Mouse (Mus musculus): Measurements from ENCODE around the gene Gp1ba. TPM values are rescaled to one million over a fixed set of nuclear protein-coding genes. Genes with fewer than 3 reads are reported as not detected.

The Gp1ba gene
- polyA plus RNA-seq, 1 experiment: not detected

DNA sequence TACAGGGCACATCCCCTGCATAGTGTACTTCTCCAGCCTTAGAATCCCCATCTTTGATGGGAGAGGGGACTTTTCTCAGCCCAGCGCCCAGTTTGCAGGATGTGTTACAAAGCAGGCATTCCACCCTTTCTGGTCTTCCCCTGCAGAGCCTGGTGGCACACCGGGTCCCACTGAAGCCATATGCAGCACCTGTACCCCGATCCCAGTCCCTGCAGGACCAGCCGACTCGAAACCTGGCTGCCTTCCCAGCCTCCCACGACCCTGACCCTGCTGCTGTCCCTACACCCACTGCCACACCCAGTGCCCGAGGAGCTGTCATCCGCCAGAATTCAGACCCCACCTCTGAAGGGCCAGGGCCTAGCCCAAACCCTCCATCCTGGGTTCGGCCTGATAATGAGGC, 31.3 kb upstream of the Gp1ba start:
- TF ChIP-seq POLR2A (IDR thresholded peaks at IDR 0.05; ENCODE audit: borderline replicate concordance, low read depth, low read length) (no peak), CTCF (IDR thresholded peaks at IDR 0.05; ENCODE audit: low read depth, low read length) (no peak)
- Histone ChIP-seq H3K4me1 (ENCODE audit: control insufficient read depth, insufficient read depth, low read length) (peaks cover 1% of the 10 kb centered on the region), H3K4me3 (ENCODE audit: insufficient read depth, low read length) (no peak overlapping the region), H3K27ac (ENCODE audit: insufficient read depth, low read depth, low read length) (no peak overlapping the region)

DNA sequence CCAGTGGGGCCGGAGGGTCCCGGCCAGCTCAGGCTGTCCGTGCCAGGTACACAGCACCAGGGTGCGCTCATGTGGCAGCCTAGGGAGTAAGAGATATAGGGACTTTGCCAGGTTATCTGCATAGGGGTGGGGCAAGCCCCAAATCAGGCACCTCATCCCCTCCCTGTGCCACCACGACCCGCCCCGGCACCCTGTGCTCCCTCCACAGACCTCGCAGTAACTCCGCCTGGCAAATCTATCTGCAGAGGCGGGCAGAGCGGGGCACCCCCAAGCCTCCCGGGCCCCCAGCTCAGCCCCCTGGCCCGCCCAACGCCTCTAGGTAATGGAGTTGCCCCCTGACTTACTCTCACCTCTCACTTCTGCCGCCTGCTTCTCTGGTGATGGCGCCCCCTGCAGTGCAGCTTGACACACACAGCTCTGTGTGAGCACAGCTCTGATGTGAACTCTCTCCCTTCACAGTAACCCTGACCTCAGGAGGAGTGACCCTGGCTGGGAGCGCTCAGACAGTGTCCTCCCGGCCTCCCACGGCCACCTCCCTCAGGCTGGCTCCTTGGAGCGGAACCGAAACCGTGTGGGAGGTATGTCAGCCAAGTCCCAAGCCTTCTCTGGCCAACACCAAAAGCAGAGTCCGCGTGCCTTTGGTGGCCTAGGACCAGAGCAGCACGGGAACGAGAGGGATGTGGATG, 30.4 kb upstream of the Gp1ba start:
- TF ChIP-seq POLR2A (IDR thresholded peaks at IDR 0.05; ENCODE audit: borderline replicate concordance, low read depth, low read length): no peak
- TF ChIP-seq CTCF (IDR thresholded peaks at IDR 0.05; ENCODE audit: low read depth, low read length): no peak; the same call in 1 of the 2 replicates
- Histone ChIP-seq H3K4me1 (ENCODE audit: control insufficient read depth, insufficient read depth, low read length) (peaks cover 8% of the 10 kb centered on the region), H3K27ac (ENCODE audit: insufficient read depth, low read depth, low read length) (no peak overlapping the region), H3K4me3 (ENCODE audit: insufficient read depth, low read length) (no peak overlapping the region)

DNA sequence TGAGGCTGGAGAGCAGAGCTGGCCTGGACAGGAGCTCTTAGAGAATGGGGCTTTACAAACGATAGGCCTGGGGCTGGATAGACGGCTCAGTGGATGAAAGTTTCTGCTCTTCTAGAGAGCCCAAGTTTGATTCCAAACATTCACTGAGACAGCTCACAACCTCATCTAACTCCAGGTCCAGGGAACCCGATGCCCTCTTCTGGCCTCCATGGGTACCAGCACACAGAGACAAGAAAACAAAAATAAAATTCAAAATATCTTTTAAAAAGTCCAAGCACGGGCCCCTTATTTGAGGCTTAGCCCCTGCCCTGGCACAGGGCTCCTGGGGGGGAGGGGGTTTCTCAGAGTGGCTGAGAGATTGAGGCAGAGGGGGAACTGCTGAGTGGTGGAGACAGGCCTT, 28.2 kb upstream of the Gp1ba start:
- no peak overlapping the region for H3K4me3 ChIP-seq (ENCODE audit: insufficient read depth, low read length)
- H3K4me1 ChIP-seq (ENCODE audit: control insufficient read depth, insufficient read depth, low read length): peaks cover 18% of the 10 kb centered on the region
- H3K27ac ChIP-seq (ENCODE audit: insufficient read depth, low read depth, low read length): no peak overlapping the region
- TF ChIP-seq POLR2A (IDR thresholded peaks at IDR 0.05; ENCODE audit: borderline replicate concordance, low read depth, low read length) (no peak), CTCF (IDR thresholded peaks at IDR 0.05; ENCODE audit: low read depth, low read length) (no peak)

DNA sequence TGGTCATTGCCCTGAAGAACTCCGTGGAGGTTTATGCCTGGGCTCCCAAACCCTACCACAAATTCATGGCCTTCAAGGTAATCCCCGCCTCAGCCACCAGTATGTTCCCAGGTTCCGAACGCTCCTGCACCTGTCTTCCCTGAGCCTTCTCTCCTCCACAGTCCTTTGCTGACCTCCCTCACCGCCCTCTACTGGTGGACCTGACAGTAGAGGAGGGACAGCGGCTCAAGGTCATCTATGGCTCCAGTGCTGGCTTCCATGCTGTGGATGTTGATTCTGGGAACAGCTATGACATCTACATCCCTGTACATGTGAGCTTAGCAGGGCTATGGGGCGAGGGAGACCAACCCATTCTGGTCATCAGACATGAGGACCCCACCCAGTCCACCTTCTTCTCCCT, 26.4 kb upstream of the Gp1ba start:
- Histone ChIP-seq H3K4me3 (ENCODE audit: insufficient read depth, low read length) (no peak overlapping the region), H3K4me1 (ENCODE audit: control insufficient read depth, insufficient read depth, low read length) (peaks cover 18% of the 10 kb centered on the region), H3K27ac (ENCODE audit: insufficient read depth, low read depth, low read length) (no peak overlapping the region)
- no peak for TF ChIP-seq POLR2A (IDR thresholded peaks at IDR 0.05; ENCODE audit: borderline replicate concordance, low read depth, low read length)
- TF ChIP-seq CTCF (IDR thresholded peaks at IDR 0.05; ENCODE audit: low read depth, low read length): peak; percentile 18; the same call in 1 of the 2 replicates

DNA sequence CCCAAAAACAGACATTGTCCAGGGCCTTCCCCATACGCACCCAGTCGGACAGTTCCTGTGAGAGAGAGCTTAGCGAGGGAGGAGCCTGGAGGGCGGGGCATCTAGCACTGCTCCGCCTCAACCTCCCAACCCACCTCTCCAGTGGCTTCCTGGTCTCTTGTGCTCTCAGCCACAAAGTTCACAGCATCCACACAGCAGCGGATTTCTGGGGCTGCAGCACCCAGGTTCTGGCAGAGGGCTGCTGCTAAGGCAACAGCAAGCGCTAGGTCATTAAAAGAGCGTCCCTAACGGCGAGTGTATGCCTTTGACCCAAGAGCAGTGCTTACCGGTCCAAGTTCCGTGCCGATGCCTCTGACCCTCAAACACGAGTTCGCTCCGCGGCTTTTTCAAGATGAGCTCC, 23.8 kb upstream of the Gp1ba start:
- Histone ChIP-seq H3K4me1 (ENCODE audit: control insufficient read depth, insufficient read depth, low read length) (peaks cover 18% of the 10 kb centered on the region), H3K4me3 (ENCODE audit: insufficient read depth, low read length) (peak overlapping the region; percentile 60), H3K27ac (ENCODE audit: insufficient read depth, low read depth, low read length) (peak overlapping the region; percentile 74)
- TF ChIP-seq POLR2A (IDR thresholded peaks at IDR 0.05; ENCODE audit: borderline replicate concordance, low read depth, low read length) (no peak; the same call in 1 of the 2 replicates), CTCF (IDR thresholded peaks at IDR 0.05; ENCODE audit: low read depth, low read length) (no peak)

DNA sequence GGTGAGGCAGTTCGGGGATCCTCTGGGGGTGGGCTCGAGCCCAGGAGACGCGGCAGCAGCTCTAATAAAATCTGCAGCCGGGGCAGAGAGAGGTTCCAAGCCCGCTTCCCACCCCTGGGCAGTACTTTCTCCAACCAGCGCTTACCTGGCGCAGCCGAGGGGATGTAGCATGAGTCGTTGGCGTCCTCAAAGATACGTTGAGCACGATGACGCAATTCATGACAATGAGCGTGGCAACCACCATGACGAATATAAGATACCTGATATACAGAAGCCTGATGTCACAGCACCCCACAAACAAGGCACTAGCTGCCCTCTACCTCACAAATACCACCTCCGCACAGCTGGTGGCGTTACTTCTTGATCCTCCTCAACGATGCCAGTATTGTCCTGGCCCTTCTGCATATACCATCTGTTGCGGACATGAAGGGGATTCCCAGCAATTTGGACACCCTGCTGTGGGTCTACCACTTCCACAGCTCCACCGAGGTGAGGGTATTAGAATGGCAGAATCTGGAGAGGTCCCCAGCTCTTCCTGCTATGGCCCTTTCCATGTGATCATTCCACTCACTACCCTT, 23.3 kb upstream of the Gp1ba start, which contains the start of gene 4930544D05Rik:
TSS of gene 4930544D05Rik (plus strand) at position 333 of the 578 bp plus-strand sequence.
- H3K4me1 ChIP-seq (ENCODE audit: control insufficient read depth, insufficient read depth, low read length): peaks cover 18% of the 10 kb centered on the region
- no peak for TF ChIP-seq POLR2A (IDR thresholded peaks at IDR 0.05; ENCODE audit: borderline replicate concordance, low read depth, low read length)
- H3K4me3 ChIP-seq (ENCODE audit: insufficient read depth, low read length): peak within 1 kb of the TSS; percentile 60
- peak within 1 kb of the TSS; percentile 74 for H3K27ac ChIP-seq (ENCODE audit: insufficient read depth, low read depth, low read length)

DNA sequence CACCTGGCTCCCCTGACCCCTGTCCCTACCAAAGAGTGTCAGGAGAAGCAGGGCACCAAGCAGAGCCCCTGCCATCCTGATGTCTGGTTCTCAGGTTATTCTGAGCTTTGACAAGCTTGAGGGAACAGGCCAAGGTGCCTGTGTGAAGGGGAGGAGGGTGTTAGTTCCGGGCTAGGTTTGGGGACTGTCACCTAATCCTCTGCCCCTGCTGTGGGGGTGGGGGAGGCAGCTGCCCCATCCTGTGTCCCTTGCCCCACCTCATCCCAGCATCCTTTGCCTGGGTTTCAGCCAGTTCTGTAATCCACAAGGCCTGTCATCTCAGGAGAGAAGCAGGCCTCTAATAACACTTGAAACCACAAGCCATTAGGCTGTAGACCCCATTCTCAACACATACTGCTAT, 19.8 kb upstream of the Gp1ba start, which contains the start of gene Chrne:
TSS of gene Chrne (minus strand) at position 116 of the 400 bp plus-strand sequence.
- no peak within 1 kb of the TSS for H3K27ac ChIP-seq (ENCODE audit: insufficient read depth, low read depth, low read length)
- H3K4me1 ChIP-seq (ENCODE audit: control insufficient read depth, insufficient read depth, low read length): peaks cover 22% of the 10 kb centered on the region
- TF ChIP-seq POLR2A (IDR thresholded peaks at IDR 0.05; ENCODE audit: borderline replicate concordance, low read depth, low read length) (no peak), CTCF (IDR thresholded peaks at IDR 0.05; ENCODE audit: low read depth, low read length) (no peak)
- H3K4me3 ChIP-seq (ENCODE audit: insufficient read depth, low read length): no peak within 1 kb of the TSS

DNA sequence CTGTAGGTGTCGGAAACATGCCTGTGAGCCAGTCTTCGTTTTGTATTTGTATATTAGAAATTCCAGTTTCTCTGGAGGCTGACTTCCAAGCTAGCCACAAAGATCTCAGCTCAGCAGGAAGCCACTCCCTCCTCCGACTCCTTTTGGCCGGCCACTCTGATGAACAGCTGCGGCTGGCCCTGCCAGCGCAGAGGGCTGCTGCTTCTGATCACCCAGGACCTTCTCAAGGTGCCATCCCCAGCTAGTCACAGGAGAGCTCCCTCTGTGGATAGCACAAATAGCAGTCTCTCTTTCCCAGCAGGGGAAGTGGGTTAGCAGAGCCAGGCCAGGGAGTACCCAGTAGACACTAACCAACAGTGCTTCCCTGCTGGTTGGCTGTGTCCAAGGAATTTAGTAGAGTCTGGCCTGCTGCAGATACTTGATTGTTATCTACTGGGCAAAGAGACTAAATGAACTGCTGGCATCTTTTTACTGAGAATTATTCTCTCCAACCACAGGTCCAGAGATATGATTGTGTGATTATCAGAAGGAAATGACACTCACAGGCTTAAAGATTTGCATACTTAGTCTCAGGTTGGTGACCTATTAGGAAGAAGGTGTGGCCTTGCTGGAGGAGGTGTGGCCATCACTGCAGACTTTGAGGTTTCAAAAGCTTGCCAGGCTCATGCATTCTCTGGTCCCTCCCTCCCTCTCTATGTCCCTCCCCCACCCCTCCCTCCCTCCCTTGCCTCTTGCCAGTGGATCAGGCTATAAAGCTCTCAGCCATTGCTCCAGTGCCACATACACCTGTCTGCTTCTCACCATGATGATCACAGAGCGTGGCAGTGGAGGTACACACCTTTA, 16.7 kb upstream of the Gp1ba start:
- TF ChIP-seq CTCF (IDR thresholded peaks at IDR 0.05; ENCODE audit: low read depth, low read length): no peak
- no peak for TF ChIP-seq POLR2A (IDR thresholded peaks at IDR 0.05; ENCODE audit: borderline replicate concordance, low read depth, low read length)

DNA sequence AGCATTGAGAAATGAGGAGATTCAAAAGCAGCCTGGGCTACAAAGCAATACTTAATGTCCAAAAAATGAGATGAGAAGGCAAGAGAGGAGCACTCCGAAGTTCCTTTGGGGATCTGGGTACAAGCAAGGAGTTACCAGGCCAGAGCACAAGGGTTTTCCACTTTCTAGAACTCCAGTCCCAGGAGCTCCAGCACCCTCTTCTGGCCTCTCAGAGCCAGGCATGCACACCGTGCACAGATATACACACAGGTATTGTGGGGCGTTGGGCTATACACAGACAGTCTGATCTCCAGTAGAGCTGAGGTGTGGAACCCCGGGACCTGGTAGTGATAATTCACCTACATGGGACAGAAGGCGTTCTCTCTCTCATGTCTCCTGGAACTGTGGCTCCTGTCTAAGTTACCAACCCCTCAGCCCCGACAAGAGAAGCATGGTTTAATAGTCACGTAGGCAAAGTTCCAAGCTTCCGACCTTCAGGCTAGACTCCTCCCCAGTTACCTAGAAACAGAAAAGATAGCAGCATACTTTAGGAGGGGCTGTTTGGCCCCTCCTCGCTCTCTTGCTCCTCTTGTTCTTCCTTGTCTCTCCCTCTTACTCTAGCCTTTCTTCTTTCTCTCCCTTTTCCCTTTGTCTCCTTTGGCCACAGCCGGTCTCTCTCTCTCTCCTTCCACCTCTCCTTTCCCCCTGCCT, 15.7 kb upstream of the Gp1ba start:
- peaks cover 12% of the 10 kb centered on the region for H3K4me1 ChIP-seq (ENCODE audit: control insufficient read depth, insufficient read depth, low read length)
- no peak overlapping the region for H3K27ac ChIP-seq (ENCODE audit: insufficient read depth, low read depth, low read length)
- H3K4me3 ChIP-seq (ENCODE audit: insufficient read depth, low read length): no peak overlapping the region
- no peak for TF ChIP-seq POLR2A (IDR thresholded peaks at IDR 0.05; ENCODE audit: borderline replicate concordance, low read depth, low read length)
- TF ChIP-seq CTCF (IDR thresholded peaks at IDR 0.05; ENCODE audit: low read depth, low read length): no peak

More for the DNA sequence above, 16.7 kb upstream of the Gp1ba start:
- H3K4me3 ChIP-seq (ENCODE audit: insufficient read depth, low read length): no peak overlapping the region
- peaks cover 12% of the 10 kb centered on the region for H3K4me1 ChIP-seq (ENCODE audit: control insufficient read depth, insufficient read depth, low read length)
- peak overlapping the region; percentile 40; the same call in 1 of the 2 replicates for H3K27ac ChIP-seq (ENCODE audit: insufficient read depth, low read depth, low read length)
